In the genomic region with DNA sequence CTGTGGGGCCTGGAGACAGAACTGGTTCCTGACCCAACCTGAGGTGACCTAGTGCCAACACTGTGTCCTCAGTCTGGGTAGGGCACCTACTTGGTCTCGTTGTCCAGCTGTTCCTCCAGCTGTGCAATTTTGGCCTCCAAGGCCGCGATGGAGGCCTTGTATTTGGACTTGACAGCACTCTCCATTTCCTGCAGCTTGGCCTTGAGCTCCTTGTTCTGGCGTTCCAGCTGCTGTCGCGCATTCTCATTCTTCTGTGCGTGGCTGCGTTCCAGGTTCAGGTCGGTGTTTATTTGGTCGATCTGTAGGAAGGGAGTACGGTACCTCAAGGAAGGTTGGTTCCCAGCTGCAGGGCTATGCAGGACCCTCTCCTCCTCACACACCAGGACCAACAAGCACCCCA, we compare ENCODE assay signal across 19 mouse cellular contexts. TPM values are rescaled to one million over a fixed set of nuclear protein-coding genes. Genes with fewer than 3 reads are reported as not detected.
A peak's percentile ranks its signal among the peaks of the same experiment; 100 is the strongest.
DNase-seq lines count a peak whose midpoint lies in the region; ATAC-seq and TF ChIP-seq lines count a peak whose summit lies in the region.
"Had no signal": no experiment of that assay in that cellular context is flagged by ENCODE, and none has a peak within 500 bp of the region (broad histone marks: within the 10 kb centered on the region; RNA-seq: fewer than 3 reads in every experiment).

No protein-coding gene starts in this region.

- peak; percentile 35 for DNase-seq in gastrocnemius, postnatal 10 days
- no peak for DNase-seq in gastrocnemius, postnatal 14 days
- DNase-seq in liver, adult 2 months (ENCODE audit: extremely low read depth, low read depth, low spot score): no peak
- DNase-seq in liver, postnatal 0 days: no peak
- peak; percentile 68 to 73 for DNase-seq in adrenal gland, postnatal 36 days
- no peak for DNase-seq in stomach, postnatal 0 days (ENCODE audit: low spot score)
- DNase-seq in forebrain, embryonic 14.5 days (ENCODE audit: low spot score): no peak
- DNase-seq in ovary, postnatal 10 days (ENCODE audit: low spot score): no peak
- DNase-seq: cerebellum, adult 9-11 months; embryo, embryonic 11 days; thymus, adult 18-20 months had no signal

- no peak overlapping the region for H3K4me2 ChIP-seq in liver, postnatal 0 days (ENCODE audit: low read depth, low read length)
- no peak overlapping the region for H3K4me2 ChIP-seq in stomach, postnatal 0 days (replicated peaks; ENCODE audit: low read depth)
- no peak overlapping the region for H3K4me2 ChIP-seq in forebrain, embryonic 14.5 days (ENCODE audit: low read length)
- H3K4me2 ChIP-seq: intestine, embryonic 15.5 days; limb, embryonic 12.5 days; midbrain, embryonic 13.5 days had no signal

- no peak for TF ChIP-seq POLR2A in liver, adult 2 months (IDR thresholded peaks at IDR 0.05; ENCODE audit: extremely low read depth, insufficient read depth, low read length)

- H3K9me3 ChIP-seq in liver, postnatal 0 days (ENCODE audit: low read length): no peaks in the 10 kb centered on the region
- no peaks in the 10 kb centered on the region for H3K9me3 ChIP-seq in stomach, postnatal 0 days (ENCODE audit: control insufficient read depth, low read length)
- no peaks in the 10 kb centered on the region for H3K9me3 ChIP-seq in forebrain, embryonic 14.5 days (replicated peaks; ENCODE audit: control insufficient read depth, low read length)
- H3K9me3 ChIP-seq: G1E; intestine, embryonic 15.5 days; limb, embryonic 12.5 days; midbrain, embryonic 13.5 days had no signal

- TF ChIP-seq CTCF in liver, adult 2 months (IDR thresholded peaks at IDR 0.05; ENCODE audit: low read depth, low read length): no peak
- TF ChIP-seq CTCF in liver, postnatal 0 days (IDR thresholded peaks at IDR 0.05; ENCODE audit: low read depth): no peak
- no peak for TF ChIP-seq CTCF in stomach, postnatal 0 days (IDR thresholded peaks at IDR 0.05; ENCODE audit: low read depth)

- H3K9ac ChIP-seq in liver, adult 2 months (ENCODE audit: low read depth, low read length): no peak overlapping the region
- no peak overlapping the region for H3K9ac ChIP-seq in liver, postnatal 0 days (replicated peaks)
- no peak overlapping the region for H3K9ac ChIP-seq in stomach, postnatal 0 days (ENCODE audit: low read length)
- H3K9ac ChIP-seq in forebrain, embryonic 14.5 days (ENCODE audit: low read length): no peak overlapping the region
- H3K9ac ChIP-seq: intestine, embryonic 15.5 days; limb, embryonic 12.5 days; midbrain, embryonic 13.5 days had no signal

- H3K27ac ChIP-seq in liver, adult 2 months (replicated peaks; ENCODE audit: insufficient read depth, low read depth, low read length): 0 out of 2 replicates have a peak overlapping the region, but pooled peaks have one; percentile 11
- no peak overlapping the region for H3K27ac ChIP-seq in liver, postnatal 0 days (ENCODE audit: low read depth)
- peak overlapping the region; percentile 65 for H3K27ac ChIP-seq in stomach, postnatal 0 days (replicated peaks)
- H3K27ac ChIP-seq in forebrain, embryonic 14.5 days (ENCODE audit: low read depth, low read length): no peak overlapping the region
- H3K27ac ChIP-seq: midbrain, embryonic 13.5 days had no signal

- 79% methylated on average over 11 of the region's 11 CpGs for WGBS in liver, adult 2 months
- WGBS in liver, postnatal 0 days (ENCODE audit: insufficient replicate concordance): 86% methylated on average over 11 of the region's 11 CpGs
- WGBS in stomach, postnatal 0 days: 49% methylated on average over 11 of the region's 11 CpGs
- WGBS in forebrain, embryonic 14.5 days: 93% methylated on average over 11 of the region's 11 CpGs

- no peak overlapping the region for H3K4me3 ChIP-seq in liver, adult 2 months (ENCODE audit: insufficient read depth, low read depth, low read length)
- no peak overlapping the region for H3K4me3 ChIP-seq in liver, postnatal 0 days (ENCODE audit: low read depth, low read length)
- H3K4me3 ChIP-seq in stomach, postnatal 0 days (ENCODE audit: low read depth, low read length): no peak overlapping the region
- no peak overlapping the region for H3K4me3 ChIP-seq in forebrain, embryonic 14.5 days (ENCODE audit: low read depth, low read length)
- H3K4me3 ChIP-seq: intestine, embryonic 15.5 days; limb, embryonic 12.5 days; midbrain, embryonic 13.5 days had no signal

- no peak for ATAC-seq in liver, postnatal 0 days
- no peak for ATAC-seq in stomach, postnatal 0 days (ENCODE audit: low FRiP score, low TSS enrichment)
- no peak for ATAC-seq in forebrain, embryonic 14.5 days
- ATAC-seq: intestine, embryonic 15.5 days; midbrain, embryonic 13.5 days had no signal

- intact Hi-C loops in gastrocnemius, postnatal 14 days (cut with DNase I; ENCODE audit: low total_unique reads): no loop called here

- no peaks in the 10 kb centered on the region for H3K27me3 ChIP-seq in liver, adult 2 months (ENCODE audit: control insufficient read depth, insufficient read depth, low read length)
- H3K27me3 ChIP-seq in liver, postnatal 0 days (ENCODE audit: insufficient read depth, low read length): no peaks in the 10 kb centered on the region
- no peaks in the 10 kb centered on the region for H3K27me3 ChIP-seq in stomach, postnatal 0 days (ENCODE audit: control insufficient read depth, insufficient read depth, low read length)
- H3K27me3 ChIP-seq in forebrain, embryonic 14.5 days (replicated peaks; ENCODE audit: control insufficient read depth, insufficient read depth, low read length): no peaks in the 10 kb centered on the region
- H3K27me3 ChIP-seq: intestine, embryonic 15.5 days; limb, embryonic 12.5 days; midbrain, embryonic 13.5 days had no signal

- H3K36me3 ChIP-seq in liver, adult 2 months (ENCODE audit: control insufficient read depth, insufficient read depth, low read length): peaks cover 58% of the 10 kb centered on the region
- peaks cover 87% of the 10 kb centered on the region for H3K36me3 ChIP-seq in liver, postnatal 0 days (replicated peaks; ENCODE audit: insufficient read depth, low read length)
- peaks cover 69% of the 10 kb centered on the region for H3K36me3 ChIP-seq in stomach, postnatal 0 days (ENCODE audit: control insufficient read depth, insufficient read depth, low read length)
- H3K36me3 ChIP-seq in forebrain, embryonic 14.5 days (ENCODE audit: control insufficient read depth, insufficient read depth, low read length): peaks cover 82% of the 10 kb centered on the region

- H3K79me2 ChIP-seq in liver, adult 2 months (ENCODE audit: control insufficient read depth, insufficient read depth, low read length): no peaks in the 10 kb centered on the region

- no peaks in the 10 kb centered on the region for H3K4me1 ChIP-seq in liver, adult 2 months (ENCODE audit: control insufficient read depth, insufficient read depth, low read length)
- no peaks in the 10 kb centered on the region for H3K4me1 ChIP-seq in liver, postnatal 0 days (ENCODE audit: insufficient read depth)
- H3K4me1 ChIP-seq in stomach, postnatal 0 days (replicated peaks; ENCODE audit: control insufficient read depth, insufficient read depth): no peaks in the 10 kb centered on the region
- no peaks in the 10 kb centered on the region for H3K4me1 ChIP-seq in forebrain, embryonic 14.5 days (ENCODE audit: control insufficient read depth, insufficient read depth, low read length)
- H3K4me1 ChIP-seq: midbrain, embryonic 13.5 days had no signal

- no peak for TF ChIP-seq EP300 in liver, postnatal 0 days (IDR thresholded peaks at IDR 0.05; ENCODE audit: low read depth)
- TF ChIP-seq EP300 in stomach, postnatal 0 days (optimal IDR thresholded peaks at IDR 0.05): no peak

RNA-seq across cellular contexts. Expression of gene Apol8, which starts 6.9 kb away (rescaled TPM):
- total RNA-seq in gastrocnemius, postnatal 10 days (2021): under 1 TPM in 1 of 2 experiments, not detected in 1; 0.61 TPM
- not detected for total RNA-seq in gastrocnemius, postnatal 14 days (2021)
- 0.09 TPM in 1 of 2 replicates, not detected in the other for total RNA-seq in liver, adult 2 months (2014; rRNA removed)
- polyA plus RNA-seq in liver, adult 2 months (2012; rRNA removed): not detected in 2 replicates
- 7.7 and 9.8 TPM in 2 replicates for polyA plus RNA-seq in liver, postnatal 0 days (2015; fragmentation: Nextera tagmentation; extraction: Ambion mirVana)
- total RNA-seq in adrenal gland, postnatal 36 days (2021): not detected
- 0.05 and 0.10 TPM in 2 replicates for polyA plus RNA-seq in stomach, postnatal 0 days (2015; fragmentation: Nextera tagmentation; extraction: Ambion mirVana)
- polyA plus RNA-seq in forebrain, embryonic 14.5 days (2014; fragmentation: Nextera tagmentation; extraction: Ambion mirVana): 0.06 TPM in 1 of 2 replicates, not detected in the other
- polyA plus RNA-seq: G1E had no signal

RNA-seq across cellular contexts. Expression of gene Apol9b, which starts 34.9 kb away (rescaled TPM):
- total RNA-seq in gastrocnemius, postnatal 10 days (2021): not detected
- total RNA-seq in gastrocnemius, postnatal 14 days (2021): not detected
- 133 and 148 TPM in 2 replicates for total RNA-seq in liver, adult 2 months (2014; rRNA removed)
- 125 and 174 TPM in 2 replicates for polyA plus RNA-seq in liver, adult 2 months (2012; rRNA removed)
- polyA plus RNA-seq in liver, postnatal 0 days (2015; fragmentation: Nextera tagmentation; extraction: Ambion mirVana): 0.51 and 0.78 TPM in 2 replicates
- 1 to 10 TPM; 1.1 to 1.2 TPM for total RNA-seq in adrenal gland, postnatal 36 days (2021)
- polyA plus RNA-seq in stomach, postnatal 0 days (2015; fragmentation: Nextera tagmentation; extraction: Ambion mirVana): 0.33 and 0.45 TPM in 2 replicates
- not detected in 2 replicates for polyA plus RNA-seq in forebrain, embryonic 14.5 days (2014; fragmentation: Nextera tagmentation; extraction: Ambion mirVana)
- total RNA-seq: G1E; gastrocnemius, postnatal 4 days; layer of hippocampus, postnatal 25 days had no signal
- polyA plus RNA-seq: brain, embryonic 14.5 days; G1E; hindbrain, embryonic 11.5 days; limb, embryonic 12.5 days; midbrain, embryonic 13.5 days had no signal

Comparison
In these comparisons a context has a peak if more than half of its experiments do, and no peak if none do; other contexts are left out.
1. DNase-seq: peak in gastrocnemius, postnatal 10 days (single experiment) and adrenal gland, postnatal 36 days (2 of 2); none in gastrocnemius, postnatal 14 days (single experiment), liver, adult 2 months (single experiment), liver, postnatal 0 days (single experiment), stomach, postnatal 0 days (single experiment), forebrain, embryonic 14.5 days (single experiment) and ovary, postnatal 10 days (single experiment).
2. H3K27ac ChIP-seq: peak in liver, adult 2 months (single experiment) and stomach, postnatal 0 days (single experiment); none in liver, postnatal 0 days (single experiment) and forebrain, embryonic 14.5 days (single experiment).
3. RNA of gene Apol9b, which starts 34.9 kb away (total RNA-seq): 133 to 148 TPM in liver, adult 2 months; 1.1 to 1.2 TPM in adrenal gland, postnatal 36 days, not detected in gastrocnemius, postnatal 10 days and not detected in gastrocnemius, postnatal 14 days; every median in the first group is over 10 times any median in the second.